Mouse (Mus musculus) cerebellum, adult 9-11 months (tissue): ENCODE data around the gene Gm10283.
"Not testable (repeated sequence)": the region's sequence is repeated elsewhere in the genome, so short reads cannot be mapped to it uniquely, and the experiment has no call there.

Source experiments
- DNase-seq: peaks from one replicate; pipeline ENCODE4 v3.0.0; 2022

The Gm10283 gene

DNA sequence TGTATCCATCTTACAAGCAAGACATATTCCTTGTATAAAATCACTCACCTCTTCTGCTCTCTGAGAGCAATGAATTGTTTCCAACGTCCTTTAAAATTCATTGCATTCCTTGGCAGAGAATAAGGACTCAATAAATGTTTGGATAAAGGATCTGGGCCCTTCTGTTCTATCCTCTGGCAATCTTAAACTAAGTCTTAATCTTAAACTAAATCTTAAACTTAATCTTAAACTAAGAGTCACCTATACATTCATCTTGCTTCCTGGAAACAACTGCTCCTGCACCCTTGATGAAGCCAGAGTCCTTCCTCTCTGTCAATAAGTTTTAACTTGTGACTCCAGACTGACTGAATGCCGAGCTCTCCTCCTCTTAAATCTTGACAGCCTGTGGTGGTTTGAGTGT lies at the start of gene Gm10283:
Gene Gm10283 (minus strand): TSS at position 101 of the 400 bp plus-strand sequence.
- DNase-seq: no peak

DNA sequence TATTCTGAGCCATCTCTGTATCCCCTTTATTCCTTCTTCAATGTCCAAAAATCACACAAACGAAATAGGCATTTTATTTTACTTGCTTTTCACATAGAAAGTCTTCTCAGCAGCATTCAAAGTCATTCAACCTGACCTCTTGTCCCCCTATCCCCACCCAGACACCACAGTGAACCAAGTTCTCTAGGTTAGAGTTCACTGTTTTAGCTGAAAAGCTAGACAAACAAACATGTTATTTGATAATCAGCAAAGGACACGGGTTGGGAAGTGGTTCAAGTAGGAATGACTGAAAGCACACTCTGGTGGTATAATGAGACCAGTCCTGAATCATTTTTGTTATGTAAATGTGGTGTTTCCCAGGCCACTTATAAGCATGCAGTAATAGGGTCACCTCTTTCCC lies 31.9 kb upstream of the Gm10283 start:
- no peak for DNase-seq

DNA sequence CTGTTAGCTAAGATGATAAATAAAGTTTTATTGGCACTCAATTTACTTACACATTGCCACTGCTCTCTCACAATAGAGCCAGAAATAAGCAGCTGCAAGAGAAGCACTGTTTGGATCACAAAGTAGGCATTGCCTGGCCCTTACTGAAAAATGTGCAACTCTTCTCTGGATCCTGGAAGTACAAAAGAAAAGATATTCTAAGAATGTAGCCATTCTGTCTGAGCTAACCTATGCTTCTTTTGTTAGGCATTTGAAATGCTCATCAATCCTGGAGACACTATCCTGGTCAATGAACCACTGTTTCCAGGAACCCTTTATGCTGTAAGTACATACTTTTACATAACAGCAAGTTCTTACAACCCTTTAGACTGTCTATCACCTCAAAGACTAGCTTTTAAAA lies 15.3 kb upstream of the Gm10283 start:
- no peak for DNase-seq

DNA sequence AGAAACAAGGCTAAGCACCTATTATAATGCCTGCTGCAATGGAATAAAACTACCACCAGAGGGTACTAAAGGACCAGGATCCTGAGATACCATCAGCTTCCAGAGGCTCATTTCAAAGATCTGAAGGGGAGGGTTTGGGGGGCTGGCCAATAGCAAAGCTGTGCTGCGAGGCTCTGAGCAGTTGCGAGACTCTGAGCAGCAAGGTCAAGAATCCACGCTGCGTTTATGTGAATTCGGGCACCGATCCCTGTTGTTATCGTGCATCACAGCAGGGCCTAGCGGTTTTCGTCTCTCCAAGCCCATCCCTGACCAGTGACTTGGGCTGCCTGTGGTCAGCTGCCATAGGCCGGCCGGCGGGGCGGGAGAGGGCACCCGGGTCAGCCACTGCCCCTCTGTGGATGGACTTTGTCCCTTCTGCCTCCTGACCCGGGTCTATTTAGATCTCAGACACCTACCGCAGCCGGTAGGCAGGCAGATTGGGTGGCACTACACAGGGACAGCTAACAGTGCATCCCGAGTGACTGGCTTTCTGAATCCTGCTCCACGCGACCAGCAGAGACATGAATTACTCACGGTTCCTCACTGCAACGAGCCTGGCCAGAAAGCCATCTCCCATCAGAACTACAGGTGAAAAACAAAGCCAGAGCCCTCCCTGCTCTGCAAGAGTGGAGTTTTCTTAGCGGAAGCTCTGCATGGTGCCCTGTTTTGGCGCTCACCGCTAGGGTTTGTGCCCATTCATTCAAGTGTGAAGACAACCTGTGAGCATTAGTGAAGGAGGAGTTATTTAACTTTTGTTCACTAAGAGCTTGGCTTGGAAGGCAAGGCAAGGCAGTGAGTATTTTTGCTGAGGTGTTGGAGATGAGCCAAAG lies 2.9 kb upstream of the Gm10283 start, which contains the start of gene Aadat:
Gene Aadat (plus strand): TSS at position 280 of the 869 bp plus-strand sequence.
- DNase-seq: peak; percentile 84

DNA sequence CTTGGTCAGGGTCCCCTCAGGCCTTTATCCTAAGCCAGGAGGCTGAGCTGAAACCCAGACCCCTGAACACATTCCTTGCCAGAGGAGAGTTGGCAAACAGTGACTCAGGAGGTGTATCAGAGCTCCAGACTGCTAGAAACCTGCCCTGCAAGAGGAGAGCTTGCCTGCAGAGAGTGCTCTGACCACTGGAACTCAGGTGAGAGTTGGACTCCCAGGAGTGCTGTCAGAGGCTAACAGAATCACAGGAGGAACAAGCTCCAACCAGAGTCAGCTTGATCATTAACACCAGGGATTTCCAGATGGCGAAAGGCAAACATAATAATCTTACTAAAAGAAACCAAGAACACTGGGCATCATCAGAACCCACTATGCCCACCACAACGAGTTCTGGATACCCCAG lies 8.0 kb downstream of the Gm10283 start:
- DNase-seq: not testable (repeated sequence)

DNA sequence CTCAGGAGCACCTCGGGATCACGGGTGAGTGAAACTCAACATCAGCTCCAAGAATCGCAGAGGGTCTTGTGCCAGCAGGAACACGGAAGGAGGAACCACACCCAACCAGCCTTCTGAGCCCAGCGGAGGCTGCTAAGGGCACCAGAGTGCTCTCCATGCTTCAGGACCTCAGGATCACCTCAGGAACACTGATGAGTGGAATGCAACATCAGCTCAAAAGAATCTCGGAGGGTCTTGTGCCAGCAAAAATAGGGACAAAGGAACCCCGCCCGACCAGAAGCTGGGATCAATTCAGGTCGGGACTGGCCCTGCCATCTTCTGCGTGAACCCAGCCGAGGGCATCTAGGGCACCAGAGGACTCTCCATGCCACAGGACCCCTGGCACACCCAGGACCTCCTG lies 8.4 kb downstream of the Gm10283 start:
- no peak for DNase-seq

DNA sequence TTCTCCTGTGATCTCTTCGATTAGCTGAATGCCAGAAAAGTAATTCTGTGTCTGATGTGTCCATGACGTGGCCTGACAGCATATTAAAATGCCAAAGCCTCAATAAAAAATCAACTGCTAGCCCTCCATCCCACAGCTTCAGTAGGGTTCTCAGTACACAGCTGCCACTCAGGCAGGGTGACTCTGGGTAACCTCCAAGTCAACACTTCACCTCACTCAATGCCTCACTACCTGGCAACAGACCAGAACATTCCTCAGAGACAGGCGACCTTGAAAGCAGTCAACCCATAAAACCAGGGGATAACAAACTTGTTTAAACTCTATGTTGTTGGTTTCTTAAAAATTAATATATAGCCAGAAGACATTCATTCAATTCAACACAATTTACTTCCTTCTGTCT lies 10.5 kb downstream of the Gm10283 start:
- no peak for DNase-seq

DNA sequence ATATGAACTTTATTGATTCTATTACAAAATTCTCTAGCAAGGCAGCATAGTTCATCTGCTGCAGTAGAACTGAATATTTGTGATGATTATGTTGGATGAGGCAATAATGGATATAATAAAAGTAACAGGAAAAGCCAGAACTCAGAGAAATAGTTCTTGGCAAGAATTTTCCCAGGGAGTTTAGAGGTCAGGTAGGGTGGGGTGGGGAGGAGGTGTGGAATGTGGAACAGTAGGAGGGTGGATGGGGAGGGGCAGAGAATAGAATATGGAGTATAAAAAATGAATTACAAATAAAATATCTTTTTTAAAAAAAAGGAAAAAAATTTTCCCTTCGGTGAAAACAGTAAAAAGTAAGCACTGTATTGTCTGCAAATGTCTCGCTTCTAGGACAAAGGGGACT lies 11.1 kb downstream of the Gm10283 start:
- DNase-seq: no peak

DNA sequence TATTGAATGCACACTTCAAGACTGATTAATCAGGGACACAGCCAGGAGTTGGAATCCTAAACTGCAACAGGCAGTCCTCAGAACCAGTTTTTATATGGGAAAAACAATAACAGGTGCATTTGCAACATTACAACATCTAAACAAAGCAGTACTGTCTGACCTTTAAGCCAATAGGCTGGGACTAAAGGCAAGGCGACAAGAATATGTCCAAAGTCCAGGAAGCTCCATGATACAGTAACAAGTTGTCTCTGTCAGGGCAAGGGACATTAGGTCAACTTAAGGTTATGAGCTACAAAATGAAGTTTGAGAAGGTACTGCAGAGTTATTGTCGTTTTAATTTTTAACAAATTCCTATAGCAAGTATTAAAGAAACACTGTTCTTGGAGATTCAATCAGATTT lies 12.9 kb downstream of the Gm10283 start:
- no peak for DNase-seq

DNA sequence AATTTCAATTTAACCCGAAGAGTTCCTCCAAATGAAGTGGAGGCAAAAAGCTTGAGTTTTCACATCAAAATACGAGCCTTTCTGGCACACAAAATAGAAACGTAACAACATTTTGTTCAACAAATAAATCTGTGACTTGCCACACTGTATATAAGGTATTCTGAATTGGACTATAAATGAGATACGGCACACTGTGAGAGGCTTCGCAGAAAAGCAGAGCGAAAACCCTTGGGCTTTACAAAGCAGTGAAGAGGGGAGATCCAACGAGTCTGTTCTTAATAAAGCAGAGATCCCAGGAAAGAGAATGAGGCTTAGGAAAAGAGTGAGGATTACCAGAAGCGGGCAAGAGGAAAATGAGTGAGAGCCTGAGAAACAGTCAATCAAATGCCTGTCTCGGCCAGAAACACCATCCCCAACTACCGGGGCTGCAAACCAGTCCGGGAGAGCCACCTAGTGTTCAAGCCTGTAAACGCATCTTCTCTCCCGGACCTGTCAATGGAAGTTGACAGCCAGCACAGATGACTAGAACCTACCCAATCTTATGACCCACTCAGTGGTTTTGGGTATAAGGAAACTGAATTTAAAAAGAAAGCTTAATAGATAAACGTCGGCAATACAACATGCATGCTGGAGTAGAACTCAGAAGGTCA lies 36.2 kb downstream of the Gm10283 start:
- DNase-seq: peak; percentile 31

DNA sequence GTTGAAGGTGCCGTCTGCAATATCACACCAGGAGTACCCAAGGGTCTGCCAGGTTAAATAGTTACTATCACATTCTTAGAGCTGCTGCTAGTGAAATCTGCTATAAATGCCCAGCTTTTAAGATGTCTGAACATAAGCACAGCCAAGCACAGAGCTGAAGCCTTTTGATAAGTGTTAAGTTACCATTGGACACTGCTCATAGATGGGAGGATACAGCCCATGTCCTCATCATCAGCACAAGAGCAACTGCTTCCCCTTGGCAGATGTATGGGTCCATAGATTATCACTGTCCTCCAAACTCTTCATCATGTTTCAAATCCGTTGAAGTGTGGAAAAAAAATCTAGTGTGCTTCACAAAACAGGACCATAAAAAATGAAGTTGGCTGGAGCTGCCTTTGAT lies 53.7 kb downstream of the Gm10283 start:
- DNase-seq: no peak

DNA sequence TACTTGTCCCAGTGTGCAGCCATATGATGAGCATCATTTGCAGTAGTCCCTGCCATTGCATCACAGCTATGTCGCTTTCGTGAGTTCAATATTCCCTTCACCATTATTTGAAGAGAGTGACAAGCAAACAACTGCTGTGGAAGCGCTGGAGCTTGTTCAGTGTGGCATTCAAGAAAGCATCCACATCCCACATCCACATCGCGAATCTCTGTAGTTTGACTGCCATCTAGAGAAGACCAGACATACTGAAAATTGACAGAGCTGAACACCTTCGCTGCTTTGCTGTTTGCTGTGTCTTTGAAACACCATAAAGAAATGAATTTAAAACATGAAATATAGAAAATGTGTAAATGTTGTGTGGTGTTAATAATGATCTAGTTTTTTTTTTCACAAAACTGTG lies 58.0 kb downstream of the Gm10283 start:
- no peak for DNase-seq

DNA sequence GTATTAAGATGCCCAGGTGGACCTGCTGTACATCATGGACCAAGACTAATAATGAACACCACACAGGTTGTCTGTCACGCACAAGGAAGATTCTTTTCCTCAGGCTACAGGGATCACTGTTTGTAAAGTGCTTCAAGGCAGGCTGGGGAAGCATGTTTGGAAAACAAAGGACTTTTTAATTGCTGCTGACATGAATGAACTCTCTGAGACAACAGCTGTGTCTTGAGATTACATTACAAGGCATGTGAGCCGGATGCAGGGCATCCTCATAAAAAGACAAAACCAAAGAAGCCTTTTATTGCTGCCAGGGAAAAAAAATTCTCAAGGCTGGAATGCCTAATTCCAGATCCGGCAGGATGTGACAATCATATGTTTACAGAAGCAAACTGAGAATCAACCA lies 64.4 kb downstream of the Gm10283 start:
- DNase-seq: no peak

DNA sequence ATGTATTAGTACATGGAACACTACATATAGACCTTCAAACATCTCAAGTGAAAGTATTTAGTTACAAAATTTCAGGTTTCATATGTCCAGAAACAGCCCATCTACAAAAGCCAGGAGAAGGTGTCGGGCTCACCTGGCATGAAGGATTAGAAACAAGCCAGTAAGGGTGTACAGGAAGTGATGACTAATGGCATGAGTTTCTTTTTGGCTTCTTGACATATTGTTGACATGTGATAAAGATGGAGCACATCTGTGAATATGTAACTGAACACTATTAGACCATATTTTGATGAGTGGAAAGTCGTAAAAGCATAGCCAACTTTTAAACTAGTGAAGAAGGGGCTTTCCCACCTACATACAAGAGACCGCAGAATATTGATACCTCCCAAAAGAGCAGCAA lies 66.1 kb downstream of the Gm10283 start:
- DNase-seq: no peak

DNA sequence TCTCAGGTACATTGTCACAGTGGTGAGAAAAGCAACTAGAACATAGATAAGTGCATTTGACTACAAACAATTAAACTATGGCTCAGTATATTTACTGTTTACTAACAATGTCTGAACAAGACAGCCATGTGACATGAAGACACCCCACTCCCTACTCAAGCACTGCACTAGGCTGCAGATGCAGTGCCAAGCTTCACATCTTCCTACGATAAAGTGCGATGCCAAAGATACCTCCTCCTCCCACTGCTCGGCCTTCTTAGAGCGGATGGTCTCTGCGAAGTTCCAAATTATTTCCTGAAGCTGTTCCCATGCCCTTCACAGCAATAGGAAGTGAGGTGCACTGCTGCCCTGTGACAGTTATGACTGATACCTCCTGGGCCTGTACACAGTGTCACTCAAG lies 70.3 kb downstream of the Gm10283 start:
- DNase-seq: no peak

DNA sequence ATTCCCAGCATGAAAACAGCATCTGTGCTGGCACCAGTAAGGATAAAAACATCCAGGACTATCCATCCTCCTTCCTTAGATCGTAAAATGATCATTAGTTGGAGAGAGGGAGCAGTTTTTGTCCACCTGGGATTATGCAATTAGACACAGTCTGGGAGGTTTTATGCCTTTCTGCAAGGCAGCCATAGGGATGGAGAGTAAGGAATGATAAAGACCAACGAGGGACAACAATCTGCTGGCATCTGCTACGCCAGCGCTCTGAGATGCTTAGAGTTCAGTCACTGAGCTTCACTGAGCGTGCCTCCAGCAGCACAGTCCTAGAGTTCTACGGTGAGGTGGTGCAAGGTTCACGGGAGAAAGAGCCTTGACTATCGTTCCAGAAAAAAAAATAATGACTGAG lies 96.6 kb downstream of the Gm10283 start:
- no peak for DNase-seq

DNA sequence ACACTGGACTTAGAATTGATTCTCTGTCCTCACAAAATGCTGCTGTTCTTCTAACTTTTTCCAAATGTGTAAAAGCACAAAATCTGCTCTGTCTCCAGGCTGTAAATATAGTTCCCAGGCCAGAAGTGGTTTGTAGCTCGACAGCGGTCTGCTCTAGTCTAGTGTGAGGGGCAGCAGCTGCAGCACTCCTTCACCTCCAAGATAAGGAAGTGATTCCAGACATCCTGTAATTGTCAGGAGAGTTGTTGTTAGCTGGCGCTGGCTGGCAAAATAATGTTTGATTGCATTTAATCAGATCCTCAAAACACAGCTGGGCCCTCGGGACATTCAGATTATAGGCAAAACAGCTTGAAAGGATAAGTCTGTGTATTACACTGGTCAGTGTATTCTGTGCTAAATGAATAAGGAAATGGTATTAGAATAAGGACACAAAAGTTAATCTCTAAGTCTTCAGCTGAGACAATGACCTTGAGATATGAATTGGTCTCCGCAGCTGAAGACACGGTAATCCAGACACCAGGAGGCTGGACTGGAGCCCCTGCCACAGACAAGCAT lies 97.9 kb downstream of the Gm10283 start:
- no peak for DNase-seq

DNA sequence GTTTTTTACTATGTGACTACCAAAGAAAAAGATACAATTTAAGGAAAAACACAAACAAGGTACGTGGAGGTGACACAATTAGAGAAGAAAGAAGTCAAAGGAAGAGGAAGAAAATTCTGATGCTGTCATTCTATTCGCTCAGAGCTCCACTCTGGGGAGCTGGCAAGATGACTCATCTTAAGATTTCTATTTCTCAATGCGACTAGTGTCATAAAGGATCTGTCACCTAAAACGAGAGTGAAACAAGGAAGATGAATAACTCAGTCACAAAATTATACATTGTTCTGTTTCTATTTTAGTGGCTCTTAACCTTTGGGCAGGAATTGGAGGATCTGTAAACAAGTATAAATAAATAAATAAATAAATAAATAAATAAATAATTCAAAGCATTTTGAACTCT lies 109.3 kb downstream of the Gm10283 start:
- DNase-seq: no peak

DNA sequence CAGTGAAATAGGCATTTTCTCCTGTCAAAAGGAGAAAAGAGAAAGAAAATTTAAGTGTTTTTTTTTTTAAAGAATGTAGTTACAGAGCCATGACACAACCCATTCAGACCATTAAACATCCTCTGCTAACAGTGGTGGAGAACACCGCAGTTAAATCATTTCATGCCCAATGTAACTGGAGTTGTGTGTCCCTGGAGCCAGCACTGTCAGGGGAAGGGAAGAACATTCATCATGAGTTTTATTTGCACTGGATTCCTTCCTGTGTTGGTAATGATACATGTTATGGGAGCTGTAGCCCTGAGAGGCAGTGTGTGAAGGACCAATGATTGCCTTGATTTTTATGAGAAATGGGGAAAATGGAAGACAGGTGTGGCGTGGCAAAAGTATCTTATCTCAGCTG lies 116.4 kb downstream of the Gm10283 start:
- no peak for DNase-seq
